Mouse (Mus musculus) stomach, embryonic 14.5 days (tissue): ENCODE measurements around the gene Lexm. TPM values are rescaled to one million over a fixed set of nuclear protein-coding genes. Genes with fewer than 3 reads are reported as not detected.

Source experiments
- ATAC-seq: fragments of 200-750 bp; cut with Nextera tagmentation; 2 replicates; pipeline ENCODE4 v1.8.0; 2017; ENCODE audit warnings: low read depth, moderate TSS enrichment; ENCODE audit not compliant: insufficient number of reproducible peaks, insufficient read depth, low FRiP score
- H3K27ac ChIP-seq: fragments of 300-500 bp; sonication (generic); 2 replicates; pipeline ENCODE4 v1.5.1; 2014; ENCODE audit warnings: mild to moderate bottlenecking, low read length, moderate library complexity, mixed read lengths
- H3K27me3 ChIP-seq: fragments of 300-500 bp; sonication (generic); 2 replicates; pipeline ENCODE4 v1.6.1; 2014; ENCODE audit warnings: low read length, control low read depth, mixed read lengths; ENCODE audit not compliant: control insufficient read depth, insufficient read depth
- H3K36me3 ChIP-seq: fragments of 300-500 bp; sonication (generic); 2 replicates; pipeline ENCODE4 v1.6.1; 2014; ENCODE audit warnings: mild to moderate bottlenecking, control low read depth, low read length, moderate library complexity, mixed read lengths; ENCODE audit not compliant: control insufficient read depth, insufficient read depth
- H3K4me1 ChIP-seq: fragments of 300-500 bp; sonication (generic); 2 replicates; pipeline ENCODE4 v1.6.1; 2014; ENCODE audit warnings: low read length, control low read depth, mixed read lengths; ENCODE audit not compliant: control insufficient read depth, insufficient read depth
- H3K4me2 ChIP-seq: fragments of 300-500 bp; sonication (generic); replicated peaks from 2 replicates; pipeline ENCODE4 v1.6.1; 2014; ENCODE audit warnings: low read depth, low read length, control low read depth
- H3K4me3 ChIP-seq: fragments of 300-500 bp; sonication (generic); 2 replicates; pipeline ENCODE4 v1.5.1; 2014; ENCODE audit warnings: low read depth, low read length, control low read depth
- H3K9ac ChIP-seq: fragments of 300-500 bp; sonication (generic); replicated peaks from 2 replicates; pipeline ENCODE4 v1.6.1; 2014; ENCODE audit warnings: low read depth, mild to moderate bottlenecking, control low read depth, low read length, moderate library complexity, mixed read lengths
- H3K9me3 ChIP-seq: fragments of 300-500 bp; sonication (generic); 2 replicates; pipeline ENCODE4 v1.6.1; 2016; ENCODE audit warnings: low read depth, low read length, control low read depth; ENCODE audit not compliant: control insufficient read depth
- WGBS: fragments of 180-500 bp; shearing (Covaris S2); extraction: QIAGEN DNeasy Blood & Tissue Kit; methylation state at CpG from one replicate; pipeline ENCODE4 v1.1.7; 2014; 5-methylcytosine and 5-hydroxymethylcytosine counted together
- polyA plus RNA-seq: library from polyadenylated mRNA; unstranded; fragments of >200 nt; fragmentation: Nextera tagmentation; extraction: Ambion mirVana; gene quantifications from 2 replicates; pipeline ENCODE4 v1.2.1, GENCODE M21; 2014

Gene Lexm
- polyA plus RNA-seq, 1 experiment from 2014 or later, result not detected

GRCm38 (mm10) chr4:106650833-106651527 lies 33.9 kb upstream of the Lexm start, which contains the start of gene Pars2:
Gene Pars2, plus strand, starts transcription at chr4:106651069.
- H3K4me3 ChIP-seq, result peak within 1 kb of the TSS; percentile 65
- H3K36me3 ChIP-seq, result peaks cover 12% of the 10 kb centered on the region; the same call in 1 of the 2 replicates
- peak within 1 kb of the TSS; percentile 73; the same call in 1 of the 2 replicates for H3K27ac ChIP-seq
- H3K9ac ChIP-seq, result peak within 1 kb of the TSS; percentile 78
- H3K4me1 ChIP-seq, result peaks cover 7% of the 10 kb centered on the region; the same call in 1 of the 2 replicates
- H3K27me3 ChIP-seq, result no peaks in the 10 kb centered on the region
- H3K4me2 ChIP-seq, result peak within 1 kb of the TSS; percentile 91
- ATAC-seq, result peak; percentile 97
- H3K9me3 ChIP-seq, result no peaks in the 10 kb centered on the region
- WGBS, result 3% methylated on average over 40 of the region's 40 CpGs

DNA sequence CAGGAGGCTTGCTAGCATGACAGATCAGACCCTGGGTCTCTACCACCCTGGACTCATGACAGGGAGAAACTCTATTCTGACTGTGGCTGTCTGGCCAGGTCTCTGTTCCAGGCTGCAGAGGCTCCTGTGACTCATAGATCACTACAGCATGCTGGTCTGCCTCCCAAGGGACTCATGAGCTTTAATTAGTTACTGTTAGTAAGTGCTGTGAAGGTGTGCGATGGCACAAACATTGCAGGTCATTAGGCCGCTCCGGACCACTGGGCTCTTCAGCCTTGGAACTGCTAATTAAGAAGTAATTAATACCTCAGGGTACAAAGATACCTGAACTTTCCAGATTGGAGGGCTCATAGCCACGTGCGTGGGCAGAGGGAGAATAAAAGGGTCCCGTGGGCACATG lies 30.1 kb upstream of the Lexm start:
- WGBS, result 86% methylated on average over 6 of the region's 6 CpGs
- Histone ChIP-seq H3K27ac (no peak overlapping the region), H3K4me2 (no peak overlapping the region), H3K4me1 (peaks cover 20% of the 10 kb centered on the region), H3K9me3 (no peaks in the 10 kb centered on the region), H3K27me3 (no peaks in the 10 kb centered on the region), H3K9ac (no peak overlapping the region), H3K4me3 (no peak overlapping the region), H3K36me3 (no peaks in the 10 kb centered on the region)
- ATAC-seq, result no peak

- Histone ChIP-seq H3K4me2 (no peak overlapping the region), H3K9me3 (no peaks in the 10 kb centered on the region), H3K27ac (no peak overlapping the region), H3K4me1 (peaks cover 13% of the 10 kb centered on the region), H3K4me3 (no peak overlapping the region), H3K27me3 (no peaks in the 10 kb centered on the region), H3K9ac (no peak overlapping the region), H3K36me3 (no peaks in the 10 kb centered on the region)
- no peak for ATAC-seq
- 73% methylated on average over 5 of the region's 5 CpGs for WGBS
Observed at GRCm38 (mm10) chr4:106645797-106646196, 28.8 kb upstream of the Lexm start.

GRCm38 (mm10) chr4:106644218-106644610 lies 27.2 kb upstream of the Lexm start:
- no peaks in the 10 kb centered on the region for H3K9me3 ChIP-seq
- H3K4me2 ChIP-seq, result no peak overlapping the region
- H3K4me1 ChIP-seq, result peaks cover 13% of the 10 kb centered on the region
- peak overlapping the region; percentile 71; the same call in 1 of the 2 replicates for H3K27ac ChIP-seq
- 59% methylated on average over 6 of the region's 6 CpGs for WGBS
- H3K4me3 ChIP-seq, result no peak overlapping the region
- H3K9ac ChIP-seq, result no peak overlapping the region
- ATAC-seq, result 0 out of 2 replicates have a peak, but pooled peaks have one; percentile 3
- H3K36me3 ChIP-seq, result no peaks in the 10 kb centered on the region
- H3K27me3 ChIP-seq, result no peaks in the 10 kb centered on the region

GRCm38 (mm10) chr4:106643483-106644217 lies 26.6 kb upstream of the Lexm start:
- peak; percentile 54; the same call in 1 of the 2 replicates for ATAC-seq
- no peaks in the 10 kb centered on the region for H3K27me3 ChIP-seq
- H3K4me2 ChIP-seq, result no peak overlapping the region; the same call in 1 of the 2 replicates
- H3K4me1 ChIP-seq, result peaks cover 13% of the 10 kb centered on the region
- no peak overlapping the region for H3K9ac ChIP-seq
- peak overlapping the region; percentile 71; the same call in 1 of the 2 replicates for H3K27ac ChIP-seq
- no peak overlapping the region for H3K4me3 ChIP-seq
- no peaks in the 10 kb centered on the region for H3K36me3 ChIP-seq
- WGBS, result 7% methylated on average over 8 of the region's 8 CpGs
- no peaks in the 10 kb centered on the region for H3K9me3 ChIP-seq

DNA sequence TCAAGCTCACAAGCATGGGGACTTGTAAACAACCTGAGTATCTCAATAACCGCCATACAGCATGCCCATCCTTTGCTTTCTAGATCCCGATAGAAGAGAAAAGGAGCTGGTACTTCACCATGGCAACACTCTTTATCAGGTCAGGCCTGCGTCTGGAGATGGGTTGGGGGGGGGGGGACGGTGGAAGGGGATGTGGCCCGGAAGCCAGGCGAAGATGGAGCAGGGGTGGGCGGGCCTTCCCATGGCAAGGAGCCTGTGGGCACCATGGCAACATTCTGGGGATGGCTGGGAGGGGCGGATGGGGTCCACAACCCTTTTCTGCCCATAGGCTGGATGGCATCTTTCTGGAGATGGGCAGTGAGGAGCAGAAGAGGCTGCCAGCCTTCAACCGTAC lies 17.0 kb upstream of the Lexm start:
- H3K27ac ChIP-seq, result peak overlapping the region; percentile 87
- no peaks in the 10 kb centered on the region for H3K36me3 ChIP-seq
- 45% methylated on average over 9 of the region's 9 CpGs for WGBS
- ATAC-seq, result no peak
- H3K9me3 ChIP-seq, result no peaks in the 10 kb centered on the region
- H3K9ac ChIP-seq, result no peak overlapping the region
- no peaks in the 10 kb centered on the region for H3K27me3 ChIP-seq
- H3K4me1 ChIP-seq, result peaks cover 29% of the 10 kb centered on the region; the same call in 1 of the 2 replicates
- H3K4me2 ChIP-seq, result no peak overlapping the region
- H3K4me3 ChIP-seq, result no peak overlapping the region

DNA sequence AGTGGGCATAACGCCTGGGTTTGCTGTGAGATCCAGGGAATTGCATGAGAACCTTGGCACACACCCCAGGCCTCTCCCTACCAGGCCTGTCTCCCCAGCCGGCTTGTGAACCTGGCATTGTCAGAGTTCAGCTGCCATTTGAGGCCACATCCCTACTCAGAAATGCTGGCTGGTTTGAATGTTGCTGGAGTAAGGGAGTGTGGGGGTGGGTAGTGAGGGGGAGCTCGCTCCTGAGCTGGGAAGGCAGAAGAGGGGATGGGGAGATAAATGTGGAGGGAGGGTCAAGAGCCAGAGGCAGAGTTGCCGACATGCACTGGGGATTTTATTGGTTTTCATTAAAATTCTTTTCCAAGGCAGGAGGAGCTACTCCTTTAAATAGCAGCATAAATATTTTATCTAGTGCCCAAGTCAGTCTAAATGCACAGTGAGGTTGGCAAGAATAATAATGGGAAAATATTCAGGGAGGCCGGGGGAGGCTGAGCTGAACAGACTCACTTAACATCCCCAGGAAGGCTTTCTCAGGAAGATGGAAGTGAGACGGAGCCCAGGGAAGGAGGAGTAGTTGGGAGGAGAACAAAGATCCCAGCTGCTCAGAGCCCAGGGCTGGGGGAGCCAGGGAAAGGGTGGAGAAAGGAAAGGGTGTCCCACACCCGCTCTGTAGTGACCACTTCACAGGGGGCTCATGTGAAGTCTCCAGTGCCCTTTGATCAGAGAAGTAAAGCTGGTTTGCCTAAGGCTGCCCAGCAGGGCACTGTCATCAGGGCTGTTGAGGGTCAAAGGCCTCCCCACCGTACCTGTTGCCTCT lies 16.4 kb upstream of the Lexm start:
- no peak overlapping the region for H3K9ac ChIP-seq
- 25% methylated on average over 8 of the region's 8 CpGs for WGBS
- peak overlapping the region; percentile 87 for H3K27ac ChIP-seq
- H3K9me3 ChIP-seq, result no peaks in the 10 kb centered on the region
- peak; percentile 21; the same call in 1 of the 2 replicates for ATAC-seq
- no peaks in the 10 kb centered on the region for H3K27me3 ChIP-seq
- H3K4me2 ChIP-seq, result no peak overlapping the region
- H3K36me3 ChIP-seq, result no peaks in the 10 kb centered on the region
- no peak overlapping the region for H3K4me3 ChIP-seq
- H3K4me1 ChIP-seq, result peaks cover 32% of the 10 kb centered on the region; the same call in 1 of the 2 replicates

DNA sequence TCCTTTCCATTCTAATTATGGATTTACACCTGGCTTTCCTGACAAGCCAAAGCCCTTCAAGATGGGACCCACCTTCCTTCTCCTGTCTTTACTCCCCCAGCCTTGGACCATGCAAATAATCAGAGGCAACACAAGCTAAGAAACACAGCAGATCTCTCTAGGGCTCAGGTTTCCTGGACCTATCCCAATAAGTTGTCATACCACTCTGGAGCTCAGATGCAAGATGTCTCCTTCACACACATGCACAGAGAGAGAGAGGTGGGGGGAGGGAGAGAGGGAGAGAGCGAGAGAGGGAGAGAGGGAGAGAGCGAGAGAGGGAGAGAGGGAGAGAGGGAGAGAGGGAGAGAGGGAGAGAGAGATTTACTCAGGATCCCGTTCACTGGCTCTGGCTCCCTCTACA lies 15.3 kb upstream of the Lexm start:
- no peak for ATAC-seq
- Histone ChIP-seq H3K4me1 (peaks cover 32% of the 10 kb centered on the region; the same call in 1 of the 2 replicates), H3K27ac (peak overlapping the region; percentile 87; the same call in 1 of the 2 replicates), H3K36me3 (no peaks in the 10 kb centered on the region), H3K9me3 (no peaks in the 10 kb centered on the region), H3K27me3 (no peaks in the 10 kb centered on the region), H3K4me3 (no peak overlapping the region), H3K4me2 (no peak overlapping the region), H3K9ac (no peak overlapping the region)
- 0% methylated on average over 1 of the region's 3 CpGs for WGBS
